Comparison of ENCODE assay signal across 9 mouse cellular contexts in genomic region chr1:87696358-87696757, GRCm38 (mm10). TPM values are rescaled to one million over a fixed set of nuclear protein-coding genes. Genes with fewer than 3 reads are reported as not detected.
DNase-seq lines count a peak whose midpoint lies in the region; ATAC-seq and TF ChIP-seq lines count a peak whose summit lies in the region.
"Had no signal": no experiment of that assay in that cellular context is flagged by ENCODE, and none has a peak within 500 bp of the region (broad histone marks: within the 10 kb centered on the region; RNA-seq: fewer than 3 reads in every experiment).

No protein-coding gene starts in this region.

- ATAC-seq in intestine, postnatal 0 days, result no peak
- no peak for ATAC-seq in intestine, embryonic 16.5 days
- ATAC-seq in G1E (ENCODE audit: extremely low read depth, insufficient number of reproducible peaks, low FRiP score, poor library complexity, severe bottlenecking), result no peak
- ATAC-seq in liver, embryonic 12.5 days, result peak; percentile 54; the same call in 1 of the 2 replicates
- no peak for ATAC-seq in midbrain, embryonic 11.5 days (ENCODE audit: low FRiP score)

- H3K27me3 ChIP-seq in intestine, postnatal 0 days (replicated peaks; ENCODE audit: control insufficient read depth, insufficient read depth, low read length), result no peaks in the 10 kb centered on the region
- no peaks in the 10 kb centered on the region for H3K27me3 ChIP-seq in intestine, embryonic 16.5 days (replicated peaks; ENCODE audit: control insufficient read depth, insufficient read depth, low read length)
- H3K27me3 ChIP-seq in G1E (ENCODE audit: insufficient read depth, low read length), result no peaks in the 10 kb centered on the region
- no peaks in the 10 kb centered on the region for H3K27me3 ChIP-seq in liver, embryonic 12.5 days (replicated peaks)
- H3K27me3 ChIP-seq in midbrain, embryonic 11.5 days (ENCODE audit: control insufficient read depth, insufficient read depth, low read length), result no peaks in the 10 kb centered on the region
- H3K27me3 ChIP-seq: limb, embryonic 12.5 days had no signal

- H3K4me2 ChIP-seq in intestine, postnatal 0 days (replicated peaks; ENCODE audit: low read depth), result no peak overlapping the region
- H3K4me2 ChIP-seq in intestine, embryonic 16.5 days (ENCODE audit: low read depth, low read length), result no peak overlapping the region
- no peak overlapping the region for H3K4me2 ChIP-seq in liver, embryonic 12.5 days
- no peak overlapping the region for H3K4me2 ChIP-seq in midbrain, embryonic 11.5 days
- H3K4me2 ChIP-seq: limb, embryonic 12.5 days had no signal

- TF ChIP-seq CTCF in intestine, postnatal 0 days (IDR thresholded peaks at IDR 0.05; ENCODE audit: low read depth), result peak; percentile 36
- peak; percentile 22; the same call in 1 of the 2 replicates for TF ChIP-seq CTCF in G1E (IDR thresholded peaks at IDR 0.05; ENCODE audit: low read depth, low read length)

- no peak overlapping the region for H3K9ac ChIP-seq in intestine, postnatal 0 days (ENCODE audit: low read depth, low read length)
- no peak overlapping the region for H3K9ac ChIP-seq in intestine, embryonic 16.5 days (ENCODE audit: low read depth, low read length)
- no peak overlapping the region for H3K9ac ChIP-seq in liver, embryonic 12.5 days
- H3K9ac ChIP-seq in midbrain, embryonic 11.5 days (ENCODE audit: low read length), result no peak overlapping the region
- H3K9ac ChIP-seq: limb, embryonic 12.5 days had no signal

- H3K36me3 ChIP-seq in intestine, postnatal 0 days (ENCODE audit: control insufficient read depth, insufficient read depth), result no peaks in the 10 kb centered on the region
- H3K36me3 ChIP-seq in intestine, embryonic 16.5 days (ENCODE audit: control insufficient read depth, insufficient read depth, low read length), result no peaks in the 10 kb centered on the region
- H3K36me3 ChIP-seq in G1E (replicated peaks), result peaks cover 94% of the 10 kb centered on the region
- H3K36me3 ChIP-seq in liver, embryonic 12.5 days, result peaks cover 66% of the 10 kb centered on the region
- no peaks in the 10 kb centered on the region for H3K36me3 ChIP-seq in midbrain, embryonic 11.5 days (ENCODE audit: control insufficient read depth, insufficient read depth, low read length)
- H3K36me3 ChIP-seq: limb, embryonic 12.5 days had no signal

- no peak for DNase-seq in G1E (ENCODE audit: low spot score)
- peak; percentile 37 to 62 for DNase-seq in spleen, postnatal 14 days (ENCODE audit: low spot score in 2 of 2)
- no peak for DNase-seq in ovary, postnatal 14 days (ENCODE audit: low spot score)
- DNase-seq in embryo, embryonic 10 days (ENCODE audit: low spot score), result no peak
- DNase-seq in midbrain, embryonic 11.5 days (ENCODE audit: low spot score, missing footprints), result no peak

- WGBS in intestine, postnatal 0 days, result 74% methylated on average over 5 of the region's 5 CpGs
- WGBS in intestine, embryonic 16.5 days, result 70% methylated on average over 5 of the region's 5 CpGs
- WGBS in liver, embryonic 12.5 days (ENCODE audit: insufficient replicate concordance), result 58% methylated on average over 5 of the region's 5 CpGs
- 81% methylated on average over 5 of the region's 5 CpGs for WGBS in midbrain, embryonic 11.5 days

- H3K9me3 ChIP-seq in intestine, postnatal 0 days (ENCODE audit: control insufficient read depth), result no peaks in the 10 kb centered on the region
- H3K9me3 ChIP-seq in intestine, embryonic 16.5 days (ENCODE audit: control insufficient read depth, low read length), result no peaks in the 10 kb centered on the region
- H3K9me3 ChIP-seq in G1E (replicated peaks), result no peaks in the 10 kb centered on the region
- no peaks in the 10 kb centered on the region for H3K9me3 ChIP-seq in liver, embryonic 12.5 days (replicated peaks)
- no peaks in the 10 kb centered on the region for H3K9me3 ChIP-seq in midbrain, embryonic 11.5 days (ENCODE audit: control insufficient read depth, low read length)
- H3K9me3 ChIP-seq: limb, embryonic 12.5 days had no signal

- no peaks in the 10 kb centered on the region for H3K4me1 ChIP-seq in intestine, postnatal 0 days (replicated peaks; ENCODE audit: control insufficient read depth, insufficient read depth, low read length)
- no peaks in the 10 kb centered on the region for H3K4me1 ChIP-seq in intestine, embryonic 16.5 days (ENCODE audit: control insufficient read depth, insufficient read depth, low read length)
- H3K4me1 ChIP-seq in G1E (ENCODE audit: insufficient read depth, low read depth, low read length), result no peaks in the 10 kb centered on the region
- no peaks in the 10 kb centered on the region for H3K4me1 ChIP-seq in liver, embryonic 12.5 days
- H3K4me1 ChIP-seq in midbrain, embryonic 11.5 days (ENCODE audit: control insufficient read depth, insufficient read depth, low read length), result no peaks in the 10 kb centered on the region
- H3K4me1 ChIP-seq: limb, embryonic 12.5 days had no signal

- no peak overlapping the region for H3K4me3 ChIP-seq in intestine, postnatal 0 days (ENCODE audit: low read depth, low read length)
- H3K4me3 ChIP-seq in intestine, embryonic 16.5 days (ENCODE audit: low read length), result no peak overlapping the region
- H3K4me3 ChIP-seq in G1E (ENCODE audit: low read depth, low read length), result no peak overlapping the region
- no peak overlapping the region for H3K4me3 ChIP-seq in liver, embryonic 12.5 days
- no peak overlapping the region for H3K4me3 ChIP-seq in midbrain, embryonic 11.5 days (ENCODE audit: low read depth, low read length)
- H3K4me3 ChIP-seq: limb, embryonic 12.5 days had no signal

- H3K27ac ChIP-seq in intestine, postnatal 0 days (ENCODE audit: low read depth, low read length), result no peak overlapping the region
- no peak overlapping the region for H3K27ac ChIP-seq in intestine, embryonic 16.5 days (ENCODE audit: low read length)
- H3K27ac ChIP-seq in liver, embryonic 12.5 days, result no peak overlapping the region
- H3K27ac ChIP-seq in midbrain, embryonic 11.5 days (ENCODE audit: low read depth, low read length), result no peak overlapping the region
- H3K27ac ChIP-seq: limb, embryonic 12.5 days had no signal

RNA-seq across cellular contexts. Expression of gene Atg16l1, which starts 59.3 kb away (rescaled TPM):
- 12.8 and 14.9 TPM in 2 replicates for polyA plus RNA-seq in intestine, postnatal 0 days (2015; fragmentation: Nextera tagmentation; extraction: Ambion mirVana)
- 21.7 and 24.6 TPM in 2 replicates for polyA plus RNA-seq in intestine, embryonic 16.5 days (2015; fragmentation: Nextera tagmentation; extraction: Ambion mirVana)
- total RNA-seq in G1E (2014; fragmentation: Nextera tagmentation) (48.1 and 66.2 TPM in 2 replicates), G1E (2017) (72.0 and 82.2 TPM in 2 replicates)
- polyA plus RNA-seq in G1E (2012), result 6.6 and 10.3 TPM in 2 replicates
- 19.5 and 21.9 TPM in 2 replicates for polyA plus RNA-seq in liver, embryonic 12.5 days (2016; fragmentation: Nextera tagmentation; extraction: Ambion mirVana)
- polyA plus RNA-seq in midbrain, embryonic 11.5 days (2014; fragmentation: Nextera tagmentation; extraction: Ambion mirVana), result 33.7 and 35.3 TPM in 2 replicates

Comparison
In these comparisons a context has a peak if more than half of its experiments do, and no peak if none do; other contexts are left out.
1. DNase-seq: peak in spleen, postnatal 14 days (2 of 2); none in G1E (single experiment), ovary, postnatal 14 days (single experiment), embryo, embryonic 10 days (single experiment) and midbrain, embryonic 11.5 days (single experiment).